Mouse (Mus musculus) NIH3T3 (cell line): ENCODE measurements at regions not wholly inside any gene's neighbourhood (a gene's known extent, or its start where the extent isn't known, plus 50 kb on each side); places are given as distances from the start of the nearest gene placed in this dataset.
"Not testable (repeated sequence)": the region's sequence is repeated elsewhere in the genome, so short reads cannot be mapped to it uniquely, and the experiment has no call there.

Experiments used
- DNase-seq: peaks from one replicate; pipeline ENCODE4 v3.0.0-alpha.2; 2012; ENCODE audit warnings: low read depth

DNA sequence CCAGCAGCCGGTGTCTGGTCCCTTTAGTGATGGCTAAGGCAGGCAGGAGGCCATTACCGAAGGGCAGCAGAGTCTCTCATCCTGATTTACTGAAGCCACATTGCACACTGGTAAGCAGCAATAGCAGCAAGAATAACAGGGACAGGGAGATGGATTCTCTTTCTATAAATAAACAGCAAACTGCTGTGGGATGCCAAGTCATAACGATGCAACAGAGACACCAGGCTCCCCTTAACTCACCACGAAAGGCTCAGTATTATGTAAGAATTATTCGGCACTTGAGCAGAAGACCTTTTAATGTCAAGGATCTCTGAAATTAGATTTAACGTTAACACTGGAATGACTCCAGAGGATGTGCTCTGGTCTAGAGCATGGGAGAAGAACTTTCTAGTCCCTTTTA, 202.1 kb downstream of the Ddx10 start:
- peak; percentile 13 for DNase-seq

DNA sequence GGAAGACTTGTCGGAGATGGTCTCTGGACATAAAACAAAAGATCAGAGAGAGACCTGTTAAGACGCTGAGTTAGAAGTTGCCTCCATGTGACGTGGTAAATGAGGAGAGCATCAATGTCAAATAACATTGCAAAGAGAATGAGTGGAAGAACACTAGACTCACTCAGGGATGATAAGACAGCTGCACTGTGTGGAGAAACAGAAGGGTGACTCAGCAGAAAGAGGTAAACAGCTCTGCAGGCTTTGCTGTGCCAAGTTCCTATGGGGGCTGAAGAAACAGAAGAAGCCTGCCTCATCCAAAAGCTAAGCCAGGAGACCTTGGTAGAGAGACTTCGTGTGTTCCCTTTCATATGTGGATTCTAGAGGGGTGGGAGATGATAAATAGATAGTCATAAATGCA, 214.1 kb downstream of the Ddx10 start:
- DNase-seq = peak; percentile 73

DNA sequence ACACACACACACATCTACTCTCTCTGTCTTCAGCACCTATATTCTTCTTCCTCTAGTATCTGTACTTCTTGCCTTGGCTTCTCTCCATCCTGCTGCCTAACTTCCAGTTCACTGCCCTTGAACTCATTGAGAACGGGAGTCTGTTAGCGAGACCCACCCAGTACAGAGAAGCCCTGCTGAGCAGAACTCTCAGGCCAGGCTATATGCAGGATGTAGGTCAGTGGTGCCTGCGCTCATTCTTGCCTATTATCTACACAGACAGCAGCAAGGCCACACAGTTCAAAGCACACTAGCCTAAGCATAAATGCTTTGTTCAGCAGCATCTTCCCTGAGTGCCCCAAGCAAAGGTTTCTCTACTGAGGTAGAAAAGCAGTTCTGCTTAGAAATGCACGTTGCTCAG, 225.8 kb downstream of the Ddx10 start:
- no peak for DNase-seq

DNA sequence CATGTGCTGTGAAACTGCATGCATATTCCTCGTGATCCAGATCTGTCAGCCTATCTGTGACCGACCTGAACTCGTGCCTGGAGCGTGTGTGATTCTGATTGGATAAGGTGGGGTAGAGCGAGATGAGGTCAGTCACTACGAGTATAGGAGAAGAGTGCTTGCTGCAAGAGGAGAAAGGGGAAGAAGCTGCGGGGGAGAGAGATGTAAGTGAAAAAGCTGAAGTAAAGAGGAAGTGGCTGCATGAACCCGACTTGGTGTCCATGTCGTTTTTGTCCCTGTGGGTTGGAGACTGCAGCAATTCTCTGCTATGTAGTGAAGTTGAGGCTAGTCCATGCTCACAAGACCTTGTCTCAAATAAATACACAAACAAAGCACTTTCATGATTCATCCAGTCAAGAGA, 237.1 kb downstream of the Ddx10 start:
- DNase-seq = no peak

DNA sequence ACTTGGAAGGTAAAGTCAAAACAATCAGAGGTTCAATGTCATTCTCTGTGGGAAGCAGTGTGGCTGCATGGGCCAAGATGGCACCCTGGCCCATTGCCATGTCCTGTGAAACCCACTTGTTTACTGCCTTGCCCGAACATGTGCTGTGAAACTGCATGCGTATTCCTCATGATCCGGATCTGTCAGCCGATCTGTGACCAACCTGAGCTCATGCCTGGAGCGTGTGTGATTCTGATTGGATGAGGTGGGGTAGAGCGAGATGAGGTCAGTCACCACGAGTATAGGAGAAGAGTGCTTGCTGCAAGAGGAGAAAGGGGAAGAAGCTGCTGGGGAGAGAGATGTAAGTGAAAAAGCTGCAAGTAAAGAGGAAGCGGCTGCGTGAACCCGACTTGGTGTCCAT, 240.5 kb downstream of the Ddx10 start:
- no peak for DNase-seq

DNA sequence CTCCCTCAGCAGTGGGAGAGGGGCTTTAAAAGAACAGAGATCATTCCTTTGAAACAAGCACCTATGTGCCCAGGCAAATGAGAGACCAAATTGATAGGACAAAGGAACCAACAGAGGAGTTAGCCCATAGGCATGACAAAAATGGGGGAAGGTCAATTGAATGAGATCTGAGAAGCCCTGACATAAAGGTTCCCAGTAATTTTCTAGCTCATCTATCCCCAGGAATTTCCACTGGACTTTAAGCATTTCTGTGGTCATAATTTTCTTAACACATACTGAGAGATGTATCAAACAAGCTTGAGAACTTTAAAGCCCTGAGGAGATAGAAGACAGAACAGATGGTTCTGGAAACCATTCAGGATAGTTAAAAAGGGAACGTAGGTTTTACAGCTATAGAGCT, 241.8 kb downstream of the Ddx10 start:
- no peak for DNase-seq

DNA sequence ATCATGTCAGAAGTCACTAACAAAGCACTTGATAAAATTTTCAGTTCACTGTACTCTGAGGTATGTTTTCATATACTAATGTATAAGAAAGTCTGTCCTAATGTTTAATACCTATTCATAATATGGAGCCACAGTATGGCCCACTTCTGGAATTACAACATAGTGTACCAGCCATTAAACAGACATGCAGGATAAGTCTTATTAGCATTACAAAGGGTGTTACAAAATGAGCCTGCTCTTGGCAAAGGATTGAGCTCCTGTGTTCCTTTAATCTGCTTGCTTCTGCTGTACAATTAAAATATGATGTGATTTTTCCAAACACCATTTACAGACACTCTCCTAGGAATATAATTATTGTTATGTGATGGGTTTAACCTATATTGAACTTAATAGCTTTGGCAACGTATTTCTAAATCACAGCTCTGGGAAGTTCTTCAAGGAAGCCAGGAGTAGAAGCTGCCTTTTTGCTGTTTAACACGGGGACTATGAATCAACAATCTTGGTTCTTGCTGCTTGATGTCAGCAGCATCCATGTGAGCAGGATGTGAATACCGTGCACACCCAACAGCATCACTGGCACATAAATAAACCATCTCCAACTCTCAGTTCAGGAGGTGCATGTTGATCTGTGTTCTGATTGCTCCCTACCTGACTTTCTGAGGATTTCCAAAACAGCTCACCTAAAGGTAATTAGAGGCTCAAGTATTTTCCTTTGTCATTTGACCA, 243.4 kb downstream of the Ddx10 start:
- DNase-seq = no peak

DNA sequence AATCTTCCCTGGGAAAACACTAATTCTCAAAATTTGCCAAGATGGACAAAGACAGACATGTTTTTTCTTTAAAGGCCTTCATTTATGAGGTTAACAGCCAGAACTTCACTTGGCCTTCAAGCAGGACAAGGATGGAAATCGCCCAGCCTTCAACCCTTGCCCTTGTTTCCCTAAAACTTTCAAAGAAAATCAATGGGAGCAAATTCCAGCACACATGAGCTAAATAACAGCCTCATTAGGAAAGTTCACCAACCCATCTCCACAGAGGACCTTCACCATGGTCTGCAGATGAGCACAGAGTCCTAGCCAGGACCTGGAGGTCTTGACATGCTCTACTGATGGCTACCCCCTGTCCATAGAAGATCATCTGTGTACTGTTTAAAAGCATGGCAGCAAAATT, 271.8 kb downstream of the Ddx10 start:
- DNase-seq = no peak

DNA sequence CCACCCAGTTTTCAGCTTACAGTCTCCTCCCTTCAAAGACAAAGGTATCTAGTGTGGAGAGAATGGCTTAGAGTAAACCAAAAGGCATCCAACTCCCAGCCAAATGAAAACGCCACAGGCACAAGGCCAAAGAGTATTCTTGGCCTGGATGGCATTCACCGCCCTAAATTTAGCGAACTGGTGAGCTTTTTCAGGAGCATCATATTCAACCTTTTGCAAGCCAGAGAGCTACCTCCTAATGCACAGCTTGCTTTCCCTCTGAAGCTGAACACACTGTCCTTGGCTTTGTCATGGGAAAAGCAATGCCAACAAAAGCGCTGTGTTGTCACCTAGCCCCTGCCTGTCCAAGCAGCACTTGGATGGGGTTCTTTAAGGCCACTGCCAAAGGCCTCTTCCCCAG, 282.2 kb downstream of the Ddx10 start:
- peak; percentile 52 for DNase-seq

DNA sequence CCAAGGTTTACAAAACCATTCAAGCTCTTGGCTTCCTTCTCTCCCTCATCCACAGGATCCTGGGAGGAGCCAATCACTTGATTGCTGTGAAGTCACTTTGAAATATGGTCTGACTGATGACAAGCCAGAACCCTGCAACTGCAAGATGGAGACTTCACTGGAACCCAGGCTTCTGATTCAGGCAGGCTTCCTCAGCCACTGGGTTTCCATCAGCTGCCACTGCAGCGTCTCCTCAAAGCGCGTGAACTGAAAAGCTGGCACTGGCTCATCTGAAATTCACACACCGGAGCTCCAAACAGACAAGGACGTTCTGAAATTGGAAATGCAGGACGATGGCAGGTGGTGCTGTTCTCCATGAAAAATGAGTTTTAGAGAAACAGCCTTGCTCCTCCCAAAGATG, 280.1 kb upstream of the AI593442 start:
- DNase-seq = no peak

DNA sequence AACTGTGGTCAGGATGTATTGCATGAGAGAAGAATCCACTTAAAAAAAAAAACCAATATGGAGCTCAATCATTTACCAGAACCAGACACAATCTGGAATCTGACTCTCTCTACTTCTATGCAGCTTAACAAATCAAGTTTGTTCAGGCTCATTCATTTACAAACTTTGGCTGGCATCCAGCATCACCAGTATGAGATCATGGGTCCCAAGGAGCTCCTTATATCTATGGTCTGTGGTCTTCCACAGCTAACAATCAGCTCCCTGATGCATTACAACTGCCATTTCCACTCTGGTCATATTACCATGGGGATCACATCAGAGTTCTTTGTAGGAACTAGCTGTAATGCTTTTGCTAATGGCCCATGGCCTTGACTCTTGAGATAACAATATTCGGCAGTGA, 277.7 kb upstream of the AI593442 start:
- peak; percentile 50 for DNase-seq

DNA sequence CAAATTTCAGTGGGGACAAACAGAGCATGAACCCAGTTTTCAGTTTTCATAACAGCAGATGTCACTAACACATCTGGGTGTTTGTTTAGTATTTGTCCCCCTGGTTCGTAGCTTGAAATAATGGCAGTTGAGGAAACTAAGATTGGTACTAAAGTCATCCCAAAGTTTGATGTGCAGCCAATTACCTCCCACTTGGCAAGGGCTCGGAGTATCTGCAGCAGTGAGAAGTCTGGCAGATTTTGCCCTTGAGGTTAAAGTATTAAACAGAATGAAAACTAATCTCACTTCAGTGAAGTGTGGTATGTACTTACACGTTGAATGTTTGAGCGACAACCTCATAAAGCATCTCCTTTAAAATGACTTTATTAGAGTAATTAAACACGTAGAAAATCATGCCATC, 264.5 kb upstream of the AI593442 start:
- peak; percentile 45 for DNase-seq

DNA sequence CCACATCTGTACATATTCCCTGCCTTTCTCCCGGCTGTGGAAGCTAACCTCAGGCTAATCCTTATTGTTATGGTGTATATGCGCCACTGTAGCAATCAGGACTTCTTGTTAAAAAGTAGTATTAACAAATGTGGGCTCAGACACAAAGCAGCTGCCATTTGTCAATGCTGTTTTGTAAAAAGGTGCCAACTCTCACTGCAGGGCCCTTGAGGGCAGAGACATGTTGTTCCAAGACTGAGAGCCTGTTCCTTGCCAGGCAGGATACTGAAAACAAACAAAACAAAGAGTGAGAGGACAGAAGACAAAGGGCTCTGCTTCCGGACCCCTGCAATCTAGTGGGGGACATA, 262.0 kb upstream of the AI593442 start:
- DNase-seq = no peak

DNA sequence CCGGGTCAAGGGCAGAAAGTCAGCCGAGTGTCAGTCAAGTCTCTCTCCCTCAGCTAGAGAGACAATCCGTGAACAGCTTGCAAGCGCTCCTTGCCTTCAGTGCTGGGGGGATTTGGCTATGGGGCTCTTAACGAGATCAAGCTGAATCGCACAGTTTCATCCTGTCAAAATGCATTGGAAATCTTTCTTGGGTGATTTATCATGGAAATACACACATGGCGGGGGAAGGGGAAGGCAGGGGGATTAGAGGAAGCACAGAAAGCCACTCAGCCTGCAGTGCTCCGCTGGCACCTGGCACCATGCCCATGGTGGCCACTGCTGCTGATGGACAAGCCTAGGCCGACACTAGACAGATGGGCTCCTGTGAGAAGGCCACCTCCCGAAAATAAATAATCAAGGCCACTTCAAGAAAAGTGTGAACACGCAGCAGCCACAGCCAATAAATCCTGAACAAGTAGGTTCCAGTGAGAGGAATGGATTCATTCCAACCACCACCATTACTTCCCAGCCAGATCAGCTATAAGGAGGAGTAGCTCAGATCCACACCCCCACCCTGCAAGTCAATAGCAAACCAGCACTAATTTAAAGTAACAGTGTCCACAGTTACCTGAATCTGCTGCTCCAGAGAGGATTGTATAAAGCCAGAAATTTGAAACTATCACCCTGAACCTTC, 261.5 kb upstream of the AI593442 start:
- peak; percentile 45 for DNase-seq

DNA sequence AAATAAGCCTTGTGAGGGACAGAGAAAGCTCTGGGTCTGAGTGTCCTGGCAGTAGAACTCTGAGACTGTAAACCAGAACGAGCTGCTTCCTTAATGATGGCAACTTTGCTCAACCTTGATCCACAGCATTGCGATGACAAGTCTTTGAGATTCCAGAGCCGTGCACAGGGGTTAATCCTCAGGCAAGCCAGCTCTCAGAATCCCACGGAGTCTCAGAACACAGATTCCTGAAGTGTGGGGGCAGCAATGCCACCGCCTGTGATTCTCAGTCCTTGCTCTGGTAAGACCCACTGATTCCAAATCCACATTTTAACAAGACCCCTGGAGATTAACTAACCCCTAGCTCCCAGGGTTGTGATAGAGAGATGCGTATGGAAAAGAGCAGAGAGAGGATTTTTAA, 255.5 kb upstream of the AI593442 start:
- DNase-seq = no peak

DNA sequence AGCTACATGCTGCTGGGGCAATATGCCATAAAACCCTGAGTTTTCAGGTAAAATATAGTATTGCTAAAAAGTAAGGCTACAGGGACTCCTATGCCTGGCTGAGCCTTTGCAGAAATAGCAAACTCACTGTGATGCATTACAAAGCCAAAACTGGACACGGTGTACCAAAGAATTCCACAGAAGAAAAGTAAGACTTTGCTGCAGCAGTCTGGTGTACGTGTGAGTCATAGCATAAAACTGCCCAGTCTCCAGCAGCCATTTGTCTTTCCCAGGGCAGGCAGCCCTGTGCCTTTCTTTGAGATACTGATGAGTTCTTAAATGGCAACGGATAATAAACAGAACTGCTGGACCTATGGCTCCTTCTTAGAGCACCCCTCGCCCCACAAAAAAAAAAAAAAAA, 237.9 kb upstream of the AI593442 start:
- DNase-seq = peak; percentile 78

DNA sequence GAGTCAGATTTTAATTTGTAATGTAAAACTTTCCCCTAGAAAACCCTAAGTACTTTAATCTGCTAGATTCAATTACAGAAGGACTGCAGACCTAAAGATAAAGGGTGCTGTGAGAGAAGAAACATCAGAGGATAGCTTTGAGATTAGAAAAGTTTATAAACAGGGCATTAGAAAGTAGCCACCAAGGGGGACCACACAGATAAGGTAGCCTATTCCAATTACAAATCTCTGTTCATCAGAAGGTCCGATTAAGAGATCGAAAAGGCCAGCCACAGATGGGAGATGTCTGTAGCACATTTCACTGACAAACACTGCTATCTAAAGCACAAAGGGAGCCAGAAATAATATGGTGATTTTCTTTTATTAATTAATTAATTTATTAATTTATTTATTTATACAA, 209.1 kb upstream of the AI593442 start:
- not testable (repeated sequence) for DNase-seq

DNA sequence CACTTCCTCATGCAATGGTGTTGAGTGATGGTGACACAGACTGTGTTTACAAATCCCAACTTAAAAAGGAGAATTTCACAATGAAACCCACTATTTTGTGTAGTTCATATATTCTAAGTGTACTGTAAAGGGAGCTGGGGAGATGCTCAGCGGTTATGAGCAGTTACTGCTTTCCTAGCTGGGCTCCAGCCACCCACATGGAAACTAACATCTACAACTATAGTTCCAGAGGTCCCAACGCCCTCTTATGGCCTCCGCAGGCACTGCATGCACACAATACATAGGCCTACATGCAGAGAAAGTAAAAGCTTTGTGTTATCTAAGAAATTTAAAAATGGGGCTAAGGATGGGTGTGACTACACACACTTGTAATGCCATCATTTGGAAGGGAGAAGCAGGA, 208.4 kb upstream of the AI593442 start:
- DNase-seq = not testable (repeated sequence)

DNA sequence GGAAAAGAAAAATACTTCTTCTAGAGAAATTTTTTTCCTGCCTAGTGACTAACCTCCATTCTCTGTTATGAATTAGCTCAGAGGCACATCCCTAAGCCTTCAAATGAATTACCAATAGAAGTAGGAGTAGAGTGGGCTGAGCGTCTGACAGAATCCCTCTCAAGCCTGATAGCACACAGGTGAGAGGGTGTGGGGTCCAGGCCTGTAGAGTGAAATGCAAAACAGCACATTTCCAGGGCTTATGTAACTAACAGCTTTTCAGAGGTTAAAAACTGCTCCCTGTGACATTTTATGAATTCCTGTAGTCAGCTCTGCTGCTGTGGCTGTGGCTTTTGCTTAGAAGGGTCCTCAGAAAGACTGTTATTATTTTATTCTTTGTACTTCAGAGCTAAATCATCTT, 187.7 kb upstream of the AI593442 start:
- DNase-seq = no peak

DNA sequence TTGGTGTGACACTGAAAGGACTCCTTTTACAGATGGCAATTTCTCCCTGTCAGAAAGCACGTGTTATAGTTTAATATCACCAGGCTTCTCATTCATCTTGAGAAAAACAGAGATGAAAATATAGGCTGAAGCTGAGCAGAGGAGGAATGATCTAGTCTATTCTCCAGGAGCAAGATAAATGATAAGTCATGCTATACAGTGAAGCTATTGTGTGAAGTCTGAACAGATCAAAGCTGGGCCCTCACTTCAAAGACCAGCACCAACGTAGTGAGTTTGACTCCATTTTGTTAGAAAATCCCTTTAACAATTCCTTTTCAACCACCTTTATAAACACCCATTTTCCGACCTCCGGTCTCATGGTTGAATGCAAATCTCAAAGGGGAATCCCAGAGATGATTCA, 180.7 kb upstream of the AI593442 start:
- no peak for DNase-seq

DNA sequence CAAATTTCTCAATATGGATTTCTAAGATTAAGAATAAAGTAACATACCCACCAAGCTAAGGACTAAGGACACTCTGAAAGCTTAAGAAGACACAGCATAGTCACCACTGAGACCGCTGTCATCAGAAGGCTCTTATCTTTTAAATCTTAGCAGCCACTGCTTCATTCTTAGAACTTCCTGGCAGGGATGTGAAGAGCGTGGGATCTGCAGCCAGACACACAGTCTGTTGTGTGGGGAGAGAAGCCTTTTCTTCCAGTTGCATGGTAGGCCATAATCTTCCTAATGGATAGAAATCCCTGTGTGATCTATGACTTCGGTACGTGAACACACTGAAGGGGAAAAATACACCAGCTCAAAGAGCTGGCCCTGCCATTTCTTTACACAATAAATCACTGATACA, 178.8 kb upstream of the AI593442 start:
- DNase-seq = no peak

DNA sequence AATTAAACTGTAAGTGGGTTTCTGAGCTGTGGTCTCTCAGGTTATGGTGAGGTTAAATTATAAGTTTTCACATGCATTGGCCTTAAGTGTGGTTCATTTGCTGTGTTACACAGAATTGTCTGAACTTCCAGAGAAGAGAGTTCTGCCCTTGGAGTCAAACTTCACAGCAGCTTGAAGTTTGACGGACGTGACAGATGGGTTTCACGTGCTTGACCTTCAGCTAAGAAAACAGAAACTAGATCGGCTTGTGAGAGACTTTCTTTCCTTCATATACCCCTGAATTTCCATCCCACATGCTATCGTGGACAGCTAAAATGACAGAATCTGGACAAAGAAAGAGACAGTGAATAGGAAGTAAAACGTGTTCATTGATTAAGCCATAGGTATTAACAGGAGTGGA, 173.8 kb upstream of the AI593442 start:
- no peak for DNase-seq

DNA sequence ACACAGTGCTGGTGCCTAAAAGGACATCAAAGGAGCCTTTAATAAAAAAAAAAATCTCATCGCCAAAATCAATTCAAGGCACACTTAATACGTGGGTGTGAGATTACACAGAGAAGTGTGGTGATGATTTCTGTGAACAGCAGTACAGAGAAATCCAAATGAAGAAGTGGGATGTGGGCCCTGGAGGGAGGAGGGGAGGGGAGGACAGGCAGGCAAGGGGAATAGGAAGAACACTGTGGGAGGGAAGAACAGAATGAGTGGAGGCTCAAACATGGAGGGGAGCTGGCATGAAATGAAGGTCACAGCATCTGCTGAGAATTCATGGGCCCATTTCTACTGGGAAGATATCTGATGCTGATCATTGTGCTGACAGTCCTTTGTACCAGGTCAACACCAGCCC, 171.0 kb upstream of the AI593442 start:
- DNase-seq = no peak

DNA sequence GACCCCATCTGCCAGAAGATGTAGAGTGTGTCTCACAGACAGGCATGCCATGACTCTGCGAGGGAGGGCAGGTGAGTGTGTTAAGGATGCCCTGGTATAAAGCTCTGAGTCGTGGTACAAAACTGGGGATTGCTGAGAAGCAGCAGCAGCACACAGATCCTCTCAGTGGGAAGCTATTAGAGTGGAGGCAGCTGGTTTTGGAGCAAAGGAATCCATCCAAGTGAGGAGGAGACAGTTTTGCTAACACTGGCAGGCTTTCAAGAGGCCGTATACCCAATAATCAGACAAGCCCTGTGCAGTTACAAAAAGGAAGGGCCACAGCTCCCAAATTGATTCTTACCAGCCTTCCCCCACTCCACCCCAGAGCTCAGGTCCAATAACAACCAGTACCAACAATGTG, 170.4 kb upstream of the AI593442 start:
- DNase-seq = peak; percentile 34
